Mouse (Mus musculus) thymus, adult 2 months (tissue): ENCODE results near the gene Stambpl1.

Experiments
- CTCF ChIP-seq: fragments of 200-500 bp; IDR thresholded peaks from 2 replicates; pipeline ENCODE4 v1.5.1; 2012; ENCODE audit warnings: mild to moderate bottlenecking, control low read depth, low read length, moderate library complexity, borderline replicate concordance; ENCODE audit not compliant: control insufficient read depth, poor library complexity, insufficient read depth; ENCODE audit errors: extremely low read depth
- POLR2A ChIP-seq: fragments of 200-500 bp; IDR thresholded peaks from 2 replicates; pipeline ENCODE4 v1.6.1; 2012; ENCODE audit warnings: mild to moderate bottlenecking, low read length, control low read depth, moderate library complexity; ENCODE audit not compliant: control insufficient read depth, poor library complexity, insufficient read depth; ENCODE audit errors: extremely low read depth

DNA sequence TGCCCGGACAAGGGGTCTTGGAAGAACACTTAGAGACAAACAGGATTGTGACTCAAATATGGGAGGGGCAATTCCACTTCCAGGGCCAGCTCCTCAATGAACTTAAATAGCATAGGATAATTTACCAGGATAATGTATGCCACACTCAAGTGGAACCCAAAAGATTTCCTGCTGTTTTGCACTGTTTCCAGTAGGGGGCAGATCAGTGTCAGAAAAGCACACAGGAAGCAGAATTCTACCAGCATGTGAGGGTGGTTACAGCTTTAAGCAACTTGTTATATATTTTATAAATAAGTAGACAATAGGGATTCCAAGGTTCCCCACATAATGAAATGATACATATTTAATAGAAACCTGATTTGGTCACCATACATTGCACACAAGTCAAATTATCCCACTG lies 40.1 kb upstream of the Stambpl1 start:
- no peak for TF ChIP-seq CTCF
- TF ChIP-seq POLR2A: no peak
